Mouse (Mus musculus): ENCODE data around the gene Tnfrsf25. TPM values are rescaled to one million over a fixed set of nuclear protein-coding genes. Genes with fewer than 3 reads are reported as not detected.

Gene Tnfrsf25
- polyA plus RNA-seq, 1 experiment from 2014 or later = 0.88 TPM

- WGBS = 2% methylated on average over 23 of the region's 23 CpGs
- no peak overlapping the region for H3K4me3 ChIP-seq
Measured at GRCm38 (mm10) chr4:152153771-152154177, 38.0 kb downstream of the Tnfrsf25 start.

DNA sequence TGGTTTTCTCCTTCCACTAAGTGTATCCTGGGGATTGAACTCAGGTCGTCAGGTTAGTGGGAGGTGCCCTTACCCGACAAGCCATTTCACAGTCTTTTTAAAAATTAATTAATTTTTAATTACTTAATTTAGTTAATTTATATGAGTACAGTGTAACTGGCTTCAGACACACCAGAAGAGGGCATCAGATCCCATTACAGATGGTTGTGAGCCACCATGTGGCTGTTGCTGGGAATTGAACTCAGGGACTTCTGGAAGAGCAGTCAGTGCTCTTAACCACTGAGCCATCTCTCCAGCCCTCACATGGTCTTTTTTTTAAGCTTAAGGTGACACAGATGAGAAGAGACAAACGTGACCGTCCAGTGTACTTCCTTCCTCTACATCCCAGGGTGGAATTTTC lies 39.3 kb downstream of the Tnfrsf25 start:
- Histone ChIP-seq H3K4me1 (peaks cover 30% of the 10 kb centered on the region), H3K9me3 (replicated peaks) (no peaks in the 10 kb centered on the region), H3K4me3 (no peak overlapping the region), H3K9ac (no peak overlapping the region), H3K36me3 (ENCODE audit: poor library complexity, severe bottlenecking) (no peaks in the 10 kb centered on the region), H3K27me3 (peaks cover 90% of the 10 kb centered on the region), H3K27ac (no peak overlapping the region), H3K4me2 (no peak overlapping the region)
- ATAC-seq = no peak
- 69% methylated on average over 4 of the region's 4 CpGs for WGBS

More at GRCm38 (mm10) chr4:152153771-152154177, 38.0 kb downstream of the Tnfrsf25 start:
- H3K27me3 ChIP-seq = peaks cover 89% of the 10 kb centered on the region
- H3K9me3 ChIP-seq (replicated peaks) = no peaks in the 10 kb centered on the region
- peak overlapping the region; percentile 38 for H3K4me2 ChIP-seq
- no peak overlapping the region for H3K27ac ChIP-seq
- peaks cover 20% of the 10 kb centered on the region for H3K4me1 ChIP-seq
- H3K36me3 ChIP-seq (ENCODE audit: poor library complexity, severe bottlenecking) = no peaks in the 10 kb centered on the region
- H3K9ac ChIP-seq = no peak overlapping the region
- ATAC-seq = peak; percentile 56; the same call in 1 of the 2 replicates

DNA sequence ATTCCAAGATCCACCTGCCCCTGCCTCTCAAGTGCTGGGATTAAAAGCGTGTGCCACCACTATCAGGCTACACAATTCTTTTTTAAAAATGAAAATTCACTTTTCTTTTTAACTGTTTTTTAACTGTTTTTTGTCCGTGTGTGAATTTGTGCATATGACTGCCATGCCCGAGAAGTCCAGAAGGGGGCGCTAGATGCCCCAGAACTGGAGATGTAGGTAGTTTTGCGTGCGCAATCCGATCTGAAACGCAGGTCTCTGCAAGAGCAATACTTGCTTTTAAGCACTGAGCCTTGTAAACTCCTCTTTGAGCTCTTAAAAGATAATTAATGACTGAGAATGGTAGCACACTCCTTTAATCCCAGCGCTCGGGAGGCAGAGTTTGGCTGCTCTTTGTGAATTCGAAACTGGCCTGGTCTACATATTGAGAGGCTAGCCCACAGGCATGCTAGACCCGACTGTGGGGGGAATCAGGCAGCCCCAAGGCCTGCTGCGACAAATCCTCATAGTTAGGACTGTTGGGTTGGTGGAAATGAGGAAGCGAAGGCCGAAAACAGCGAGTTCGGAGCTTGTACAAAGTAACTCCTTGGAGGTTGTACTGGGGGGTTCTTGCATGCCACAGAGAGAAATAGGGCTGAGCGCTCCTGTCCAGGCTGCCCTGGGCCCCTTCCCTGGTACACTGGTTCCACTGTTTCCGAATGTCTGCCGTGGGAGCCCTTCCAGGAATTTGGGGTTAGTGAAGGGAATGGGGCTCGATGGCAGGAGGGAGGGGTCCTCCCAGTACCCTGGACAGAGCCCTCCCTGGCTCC lies 42.2 kb downstream of the Tnfrsf25 start:
- ATAC-seq = no peak
- H3K27me3 ChIP-seq = peaks cover 90% of the 10 kb centered on the region
- peaks cover 21% of the 10 kb centered on the region for H3K4me1 ChIP-seq
- H3K9me3 ChIP-seq (replicated peaks) = no peaks in the 10 kb centered on the region
- peak overlapping the region; percentile 20 for H3K4me2 ChIP-seq
- H3K9ac ChIP-seq = no peak overlapping the region
- H3K27ac ChIP-seq = no peak overlapping the region
- H3K36me3 ChIP-seq (ENCODE audit: poor library complexity, severe bottlenecking) = no peaks in the 10 kb centered on the region
- WGBS = 15% methylated on average over 21 of the region's 21 CpGs
- peak overlapping the region; percentile 6; the same call in 1 of the 2 replicates for H3K4me3 ChIP-seq

DNA sequence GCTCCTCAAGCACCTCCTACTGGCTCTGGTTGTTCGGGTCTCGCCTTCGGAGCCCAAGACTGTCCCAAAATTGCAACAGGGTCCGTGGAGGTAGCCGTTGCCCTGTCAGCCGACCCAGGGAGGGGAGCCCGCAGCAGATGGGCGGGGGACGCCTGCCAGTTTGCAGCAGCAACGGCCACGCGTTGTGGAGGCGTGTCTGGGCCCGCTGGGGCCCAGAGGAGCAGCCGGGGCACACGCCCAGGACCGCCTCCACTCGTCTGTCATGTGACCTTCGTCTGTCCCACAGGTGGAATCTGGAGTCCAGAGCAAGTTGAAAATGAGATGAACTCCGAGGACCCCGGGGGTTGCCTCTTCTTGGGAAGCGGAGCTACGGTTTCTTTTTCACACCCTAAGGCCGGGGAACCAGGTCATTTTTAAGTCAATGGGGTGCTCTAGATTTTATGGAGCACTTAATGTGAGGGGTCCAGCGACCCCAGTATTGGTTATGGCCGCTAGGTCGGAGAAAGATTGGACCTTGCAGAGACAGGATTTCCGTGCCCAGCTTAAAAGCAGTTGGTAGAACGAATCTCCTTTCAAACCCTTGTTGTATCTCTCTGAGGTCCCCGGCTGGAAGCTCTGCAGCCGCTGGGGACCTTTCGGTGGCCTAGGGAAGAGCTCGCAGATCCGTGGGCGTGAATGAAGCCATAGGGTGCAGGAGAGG lies 43.0 kb downstream of the Tnfrsf25 start, which contains the start of gene Hes2:
Hes2 (plus strand) TSS at position 283 of the 700 bp plus-strand sequence.
- Histone ChIP-seq H3K36me3 (ENCODE audit: poor library complexity, severe bottlenecking) (no peaks in the 10 kb centered on the region), H3K27me3 (peaks cover 83% of the 10 kb centered on the region), H3K9ac (no peak within 1 kb of the TSS), H3K4me1 (peaks cover 17% of the 10 kb centered on the region), H3K4me2 (peak within 1 kb of the TSS; percentile 27), H3K9me3 (replicated peaks) (no peaks in the 10 kb centered on the region), H3K4me3 (peak within 1 kb of the TSS; percentile 12; the same call in 1 of the 2 replicates), H3K27ac (no peak within 1 kb of the TSS)
- 2% methylated on average over 35 of the region's 35 CpGs for WGBS
- no peak for ATAC-seq

DNA sequence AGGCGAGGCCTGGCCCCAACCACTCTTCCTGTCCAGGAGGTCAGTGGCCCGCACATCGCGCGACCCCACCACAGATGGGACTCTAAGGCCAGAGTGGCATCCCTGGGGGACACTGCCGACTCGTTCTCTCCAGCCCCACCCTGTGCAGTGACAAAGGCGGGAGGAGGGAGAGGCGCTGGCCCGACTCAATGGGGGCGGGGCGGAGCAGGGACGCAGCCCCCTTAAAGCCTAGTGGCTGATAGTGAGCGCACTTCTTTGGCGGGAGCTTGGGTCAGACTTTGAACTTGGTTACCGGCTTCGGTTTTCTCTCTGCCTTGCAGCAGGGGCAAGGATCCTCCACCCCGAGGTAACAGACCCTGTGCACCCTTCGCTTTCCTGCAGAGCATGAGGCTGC lies 43.5 kb downstream of the Tnfrsf25 start:
- H3K4me2 ChIP-seq = peak overlapping the region; percentile 27
- no peak overlapping the region for H3K27ac ChIP-seq
- under 1% methylated on average over 18 of the region's 19 CpGs for WGBS
- H3K4me1 ChIP-seq = peaks cover 15% of the 10 kb centered on the region
- no peaks in the 10 kb centered on the region for H3K36me3 ChIP-seq (ENCODE audit: poor library complexity, severe bottlenecking)
- H3K9me3 ChIP-seq (replicated peaks) = no peaks in the 10 kb centered on the region
- ATAC-seq = no peak
- H3K27me3 ChIP-seq = peaks cover 78% of the 10 kb centered on the region
- H3K9ac ChIP-seq = no peak overlapping the region
- H3K4me3 ChIP-seq = 0 out of 2 replicates have a peak overlapping the region, but pooled peaks have one; percentile 12

- peaks cover 71% of the 10 kb centered on the region for H3K27me3 ChIP-seq
- ATAC-seq = no peak
- no peak overlapping the region for H3K4me2 ChIP-seq
- 40% methylated on average over 4 of the region's 4 CpGs for whole genome bisulfite sequencing
- H3K4me3 ChIP-seq = no peak overlapping the region
- no peak overlapping the region for H3K27ac ChIP-seq
- H3K36me3 ChIP-seq (ENCODE audit: poor library complexity, severe bottlenecking) = no peaks in the 10 kb centered on the region
- no peaks in the 10 kb centered on the region for H3K9me3 ChIP-seq (replicated peaks)
- H3K4me1 ChIP-seq = peaks cover 15% of the 10 kb centered on the region
- H3K9ac ChIP-seq = no peak overlapping the region
Measured at GRCm38 (mm10) chr4:152160748-152161147, 45.0 kb downstream of the Tnfrsf25 start.

- no peak for ATAC-seq
- Histone ChIP-seq H3K27me3 (peaks cover 70% of the 10 kb centered on the region), H3K4me3 (no peak overlapping the region), H3K9ac (no peak overlapping the region), H3K27ac (no peak overlapping the region), H3K36me3 (ENCODE audit: poor library complexity, severe bottlenecking) (no peaks in the 10 kb centered on the region), H3K9me3 (replicated peaks) (no peaks in the 10 kb centered on the region), H3K4me1 (peaks cover 15% of the 10 kb centered on the region), H3K4me2 (no peak overlapping the region)
- WGBS = 72% methylated on average over 6 of the region's 6 CpGs
Measured at GRCm38 (mm10) chr4:152161601-152162000, 45.9 kb downstream of the Tnfrsf25 start.

GRCm38 (mm10) chr4:152162748-152163147 lies 47.0 kb downstream of the Tnfrsf25 start:
- Histone ChIP-seq H3K36me3 (ENCODE audit: poor library complexity, severe bottlenecking) (no peaks in the 10 kb centered on the region), H3K9ac (no peak overlapping the region), H3K27ac (no peak overlapping the region), H3K27me3 (peaks cover 60% of the 10 kb centered on the region), H3K4me3 (no peak overlapping the region), H3K4me2 (no peak overlapping the region), H3K4me1 (peaks cover 15% of the 10 kb centered on the region), H3K9me3 (replicated peaks) (no peaks in the 10 kb centered on the region)
- WGBS = 97% methylated on average over 2 of the region's 2 CpGs
- no peak for ATAC-seq

DNA sequence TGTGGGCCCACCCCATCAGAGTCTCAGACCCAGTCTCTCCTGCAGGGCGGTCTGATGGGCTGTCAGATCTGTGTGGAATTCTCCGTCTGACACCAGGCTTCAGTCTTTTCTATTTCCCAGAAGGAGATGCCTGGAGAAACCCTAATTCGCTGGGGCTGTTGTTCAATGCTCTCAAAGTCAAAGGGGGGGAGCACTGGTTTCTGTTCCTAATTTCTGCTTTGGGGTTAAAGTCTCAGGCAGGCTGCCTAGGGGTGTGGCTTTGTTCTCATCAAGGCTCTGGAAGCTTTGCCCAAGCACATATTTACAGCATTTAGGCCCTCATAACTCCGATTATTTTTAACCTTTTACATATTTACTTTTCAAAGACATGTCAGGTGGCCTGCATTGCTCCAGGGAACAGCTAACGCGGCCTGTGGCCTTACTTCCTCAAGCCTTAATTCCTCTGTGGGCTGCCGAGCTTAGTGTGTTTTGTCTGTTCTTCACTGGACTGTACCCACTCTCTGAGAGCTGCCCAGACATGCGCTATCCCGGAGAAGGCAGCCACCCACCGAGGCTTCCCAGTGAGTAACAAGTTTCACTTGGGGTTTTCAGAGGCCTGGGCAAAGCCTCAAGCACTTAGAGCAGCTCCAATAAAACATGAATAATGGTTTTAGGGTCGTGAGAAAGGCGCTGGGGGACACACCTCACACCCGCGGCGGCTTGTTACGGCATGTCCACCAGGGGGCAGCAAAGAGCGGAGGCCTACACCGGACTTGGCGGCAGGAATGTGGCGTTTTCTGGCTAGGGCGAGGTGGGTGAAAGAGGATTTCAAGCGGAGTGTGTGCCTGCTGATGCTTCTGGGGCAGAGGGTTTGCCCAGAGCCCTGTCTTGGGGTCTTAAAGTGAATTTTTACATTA lies 49.5 kb downstream of the Tnfrsf25 start:
- Histone ChIP-seq H3K4me2 (no peak overlapping the region), H3K9ac (no peak overlapping the region), H3K9me3 (replicated peaks) (no peaks in the 10 kb centered on the region), H3K4me1 (0 out of 2 replicates have a peak, but pooled peaks cover 7% of the 10 kb centered on the region), H3K36me3 (ENCODE audit: poor library complexity, severe bottlenecking) (no peaks in the 10 kb centered on the region), H3K4me3 (no peak overlapping the region), H3K27ac (no peak overlapping the region), H3K27me3 (peaks cover 48% of the 10 kb centered on the region)
- no peak; the same call in 1 of the 2 replicates for ATAC-seq
- WGBS = 27% methylated on average over 22 of the region's 22 CpGs

DNA sequence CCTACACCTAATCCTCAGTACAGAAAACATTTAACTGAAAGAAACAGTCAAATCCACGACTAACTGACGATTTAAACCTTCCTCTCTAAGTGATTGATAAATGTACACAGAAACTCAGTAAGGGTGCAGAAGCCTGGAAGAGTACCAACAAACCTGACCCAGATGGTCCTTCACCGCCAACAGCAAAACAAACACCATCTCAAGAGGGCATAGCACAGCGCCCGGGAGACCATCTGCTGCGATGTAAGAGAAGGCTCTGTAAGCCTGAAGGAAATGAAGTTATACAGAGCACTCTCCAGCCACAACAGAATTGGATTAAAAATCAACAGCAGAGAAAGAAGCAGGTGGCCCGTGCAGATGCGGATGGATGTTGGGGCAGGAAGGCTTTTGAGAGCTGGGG lies 52.3 kb downstream of the Tnfrsf25 start:
- H3K36me3 ChIP-seq (ENCODE audit: poor library complexity, severe bottlenecking) = no peaks in the 10 kb centered on the region
- 61% methylated on average over 8 of the region's 8 CpGs for WGBS
- 0 out of 2 replicates have a peak, but pooled peaks cover 7% of the 10 kb centered on the region for H3K4me1 ChIP-seq
- no peak overlapping the region for H3K4me3 ChIP-seq
- no peak overlapping the region for H3K4me2 ChIP-seq
- H3K9ac ChIP-seq = no peak overlapping the region
- H3K27me3 ChIP-seq = peaks cover 25% of the 10 kb centered on the region
- peak; percentile 53 for ATAC-seq
- H3K27ac ChIP-seq = no peak overlapping the region
- no peaks in the 10 kb centered on the region for H3K9me3 ChIP-seq (replicated peaks)

- Histone ChIP-seq H3K36me3 (ENCODE audit: poor library complexity, severe bottlenecking) (no peaks in the 10 kb centered on the region), H3K27ac (no peak overlapping the region), H3K27me3 (peaks cover 30% of the 10 kb centered on the region), H3K9ac (no peak overlapping the region), H3K9me3 (replicated peaks) (no peaks in the 10 kb centered on the region), H3K4me3 (no peak overlapping the region), H3K4me1 (0 out of 2 replicates have a peak, but pooled peaks cover 7% of the 10 kb centered on the region), H3K4me2 (no peak overlapping the region)
- ATAC-seq = no peak
- WGBS = 88% methylated on average over 7 of the region's 7 CpGs
Measured at GRCm38 (mm10) chr4:152169103-152169502, 53.4 kb downstream of the Tnfrsf25 start.

Data from forebrain, embryonic 13.5 days (tissue).